Mouse (Mus musculus) small intestine, adult 2 months (tissue): Measurements from ENCODE around the gene Rap2a.

Experiments used
- CTCF ChIP-seq: fragments of 200-500 bp; IDR thresholded peaks from 2 replicates; pipeline ENCODE4 v1.5.1; 2012; ENCODE audit warnings: low read depth, mild to moderate bottlenecking, control low read depth, inconsistent platforms, low read length, moderate library complexity, mixed read lengths; ENCODE audit not compliant: insufficient replicate concordance, insufficient read length; ENCODE audit errors: extremely low read depth
- POLR2A ChIP-seq: fragments of 200-500 bp; IDR thresholded peaks from 2 replicates; pipeline ENCODE4 v1.6.1; 2012; ENCODE audit warnings: low read depth, mild to moderate bottlenecking, control low read depth, inconsistent platforms, low read length, moderate library complexity

DNA sequence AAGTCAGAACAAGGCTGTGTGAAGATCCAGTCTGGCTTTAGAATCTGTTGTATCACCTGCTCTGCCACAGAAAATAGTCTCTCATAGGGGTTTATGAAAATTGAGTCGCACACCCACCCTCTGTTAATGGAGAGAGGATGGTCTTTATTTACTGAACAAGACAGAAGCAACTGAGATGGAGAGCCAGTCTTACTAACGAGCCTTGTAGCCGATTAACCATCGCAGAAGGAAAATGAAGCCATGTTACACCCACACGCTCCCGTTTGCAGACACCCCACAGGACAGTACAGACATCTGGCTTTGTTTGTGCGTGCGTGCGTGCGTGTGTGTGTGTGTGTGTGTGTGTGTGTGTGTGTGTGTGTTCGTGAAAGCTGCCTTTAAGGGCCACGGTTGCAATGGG lies 26.2 kb downstream of the Rap2a start:
- TF ChIP-seq POLR2A: no peak
- no peak for TF ChIP-seq CTCF
